Mouse (Mus musculus) liver, embryonic 11.5 days (tissue): ENCODE data around the gene Exoc4. TPM values are rescaled to one million over a fixed set of nuclear protein-coding genes. Genes with fewer than 3 reads are reported as not detected.

Source experiments
- ATAC-seq: fragments of 200-750 bp; cut with Nextera tagmentation; replicated peaks from 2 replicates; pipeline ENCODE4 v1.8.0; 2017; ENCODE audit warnings: moderate number of reproducible peaks, mild to moderate bottlenecking, moderate TSS enrichment, moderate library complexity; ENCODE audit not compliant: low FRiP score
- DNase-seq: peaks from one replicate; pipeline ENCODE4 v3.0.0-alpha.2; 2017; ENCODE audit warnings: low spot score
- H3K27ac ChIP-seq: fragments of 300-500 bp; sonication (generic); 2 replicates; pipeline ENCODE4 v1.5.1; 2014; ENCODE audit warnings: mild to moderate bottlenecking, low read depth, low read length, control low read depth
- H3K27me3 ChIP-seq: fragments of 300-500 bp; sonication (generic); replicated peaks from 2 replicates; pipeline ENCODE4 v1.6.1; 2014; ENCODE audit warnings: low read length, mixed read lengths; ENCODE audit not compliant: control insufficient read depth, insufficient read depth
- H3K36me3 ChIP-seq: fragments of 300-500 bp; sonication (generic); 2 replicates; pipeline ENCODE4 v1.6.1; 2014; ENCODE audit warnings: mild to moderate bottlenecking, low read length, moderate library complexity, mixed read lengths; ENCODE audit not compliant: control insufficient read depth, insufficient read depth
- H3K4me1 ChIP-seq: fragments of 300-500 bp; sonication (generic); replicated peaks from 2 replicates; pipeline ENCODE4 v1.6.1; 2014; ENCODE audit warnings: low read length, mixed read lengths; ENCODE audit not compliant: control insufficient read depth, insufficient read depth
- H3K4me2 ChIP-seq: fragments of 300-500 bp; sonication (generic); 2 replicates; pipeline ENCODE4 v1.6.1; 2014; ENCODE audit warnings: mild to moderate bottlenecking, control low read depth, moderate library complexity
- H3K4me3 ChIP-seq: fragments of 300-500 bp; sonication (generic); 2 replicates; pipeline ENCODE4 v1.5.1; 2014; ENCODE audit warnings: low read depth, low read length, control low read depth
- H3K9ac ChIP-seq: fragments of 300-500 bp; sonication (generic); 2 replicates; pipeline ENCODE4 v1.6.1; 2014; ENCODE audit warnings: low read depth, low read length, control low read depth
- H3K9me3 ChIP-seq: fragments of 300-500 bp; sonication (generic); 2 replicates; pipeline ENCODE4 v1.6.1; 2016; ENCODE audit warnings: low read length, inconsistent platforms, mixed read lengths; ENCODE audit not compliant: control insufficient read depth
- WGBS: fragments of 180-500 bp; shearing (Covaris S2); extraction: QIAGEN DNeasy Blood & Tissue Kit; methylation state at CpG from one replicate; pipeline ENCODE4 v1.1.7; 2014; 5-methylcytosine and 5-hydroxymethylcytosine counted together
- polyA plus RNA-seq: library from polyadenylated mRNA; unstranded; fragments of >200 nt; fragmentation: Nextera tagmentation; extraction: Ambion mirVana; gene quantifications from 2 replicates; pipeline ENCODE4 v1.2.1, GENCODE M21; 2014

Gene Exoc4
- polyA plus RNA-seq, 1 experiment from 2014 or later: 20.9 TPM

- Histone ChIP-seq H3K27ac (no peak overlapping the region), H3K9ac (no peak overlapping the region), H3K36me3 (no peaks in the 10 kb centered on the region), H3K9me3 (no peaks in the 10 kb centered on the region), H3K4me3 (no peak overlapping the region), H3K4me1 (no peaks in the 10 kb centered on the region), H3K4me2 (no peak overlapping the region), H3K27me3 (no peaks in the 10 kb centered on the region)
- 57% methylated on average over 3 of the region's 3 CpGs for WGBS
- ATAC-seq: no peak
- no peak for DNase-seq
These were observed 552.4 kb downstream of the Exoc4 start for GRCm38 (mm10) chr6:33801254-33801653.

- Histone ChIP-seq H3K4me3 (no peak overlapping the region), H3K27me3 (no peaks in the 10 kb centered on the region), H3K27ac (no peak overlapping the region), H3K9ac (no peak overlapping the region), H3K4me1 (no peaks in the 10 kb centered on the region), H3K9me3 (no peaks in the 10 kb centered on the region), H3K4me2 (no peak overlapping the region), H3K36me3 (no peaks in the 10 kb centered on the region)
- no peak for DNase-seq
- no peak for ATAC-seq
- 82% methylated on average over 3 of the region's 3 CpGs for WGBS
These were observed 554.7 kb downstream of the Exoc4 start for GRCm38 (mm10) chr6:33803481-33804098.

GRCm38 (mm10) chr6:33804775-33805174 lies 555.9 kb downstream of the Exoc4 start:
- Histone ChIP-seq H3K36me3 (no peaks in the 10 kb centered on the region), H3K4me3 (no peak overlapping the region), H3K4me2 (no peak overlapping the region), H3K27ac (no peak overlapping the region), H3K27me3 (no peaks in the 10 kb centered on the region), H3K9ac (no peak overlapping the region), H3K9me3 (no peaks in the 10 kb centered on the region), H3K4me1 (no peaks in the 10 kb centered on the region)
- 81% methylated on average over 2 of the region's 2 CpGs for WGBS
- DNase-seq (no peak), ATAC-seq (no peak)

GRCm38 (mm10) chr6:33806072-33806782 lies 557.3 kb downstream of the Exoc4 start:
- 47% methylated on average over 3 of the region's 3 CpGs for WGBS
- H3K36me3 ChIP-seq: no peaks in the 10 kb centered on the region
- ATAC-seq: no peak

GRCm38 (mm10) chr6:33814386-33814785 lies 565.5 kb downstream of the Exoc4 start:
- WGBS: 64% methylated on average over 2 of the region's 2 CpGs
- no peak overlapping the region for H3K4me3 ChIP-seq

More at GRCm38 (mm10) chr6:33806072-33806782, 557.3 kb downstream of the Exoc4 start:
- H3K4me2 ChIP-seq: no peak overlapping the region
- H3K9ac ChIP-seq: no peak overlapping the region
- H3K27ac ChIP-seq: no peak overlapping the region
- H3K4me1 ChIP-seq: no peaks in the 10 kb centered on the region
- H3K9me3 ChIP-seq: no peaks in the 10 kb centered on the region
- H3K4me3 ChIP-seq: no peak overlapping the region
- DNase-seq: no peak
- H3K27me3 ChIP-seq: no peaks in the 10 kb centered on the region

GRCm38 (mm10) chr6:33823171-33823570 lies 574.3 kb downstream of the Exoc4 start:
- Histone ChIP-seq H3K27ac (no peak overlapping the region), H3K27me3 (no peaks in the 10 kb centered on the region), H3K4me2 (no peak overlapping the region), H3K4me1 (no peaks in the 10 kb centered on the region), H3K9me3 (no peaks in the 10 kb centered on the region), H3K9ac (no peak overlapping the region), H3K36me3 (no peaks in the 10 kb centered on the region), H3K4me3 (no peak overlapping the region)
- DNase-seq (no peak), ATAC-seq (no peak)
- WGBS: 80% methylated on average over 2 of the region's 2 CpGs

More at GRCm38 (mm10) chr6:33814386-33814785, 565.5 kb downstream of the Exoc4 start:
- Histone ChIP-seq H3K9ac (no peak overlapping the region), H3K27me3 (no peaks in the 10 kb centered on the region), H3K4me2 (no peak overlapping the region), H3K4me1 (no peaks in the 10 kb centered on the region), H3K9me3 (no peaks in the 10 kb centered on the region), H3K27ac (no peak overlapping the region), H3K36me3 (no peaks in the 10 kb centered on the region)
- DNase-seq (no peak), ATAC-seq (no peak)

GRCm38 (mm10) chr6:33823777-33824302 lies 575.0 kb downstream of the Exoc4 start:
- Histone ChIP-seq H3K9ac (no peak overlapping the region), H3K27me3 (no peaks in the 10 kb centered on the region), H3K27ac (no peak overlapping the region), H3K36me3 (no peaks in the 10 kb centered on the region), H3K4me1 (no peaks in the 10 kb centered on the region), H3K4me3 (no peak overlapping the region), H3K4me2 (no peak overlapping the region), H3K9me3 (no peaks in the 10 kb centered on the region)
- WGBS: 71% methylated on average over 6 of the region's 6 CpGs
- no peak for DNase-seq
- ATAC-seq: no peak

GRCm38 (mm10) chr6:33828499-33828898 lies 579.6 kb downstream of the Exoc4 start:
- Histone ChIP-seq H3K4me2 (no peak overlapping the region), H3K36me3 (no peaks in the 10 kb centered on the region)
- 94% methylated on average over 6 of the region's 6 CpGs for WGBS

GRCm38 (mm10) chr6:33829261-33829660 lies 580.4 kb downstream of the Exoc4 start:
- ATAC-seq (no peak), DNase-seq (no peak)
- Histone ChIP-seq H3K4me2 (no peak overlapping the region), H3K27me3 (no peaks in the 10 kb centered on the region), H3K9me3 (no peaks in the 10 kb centered on the region), H3K9ac (no peak overlapping the region), H3K4me1 (no peaks in the 10 kb centered on the region), H3K4me3 (no peak overlapping the region), H3K36me3 (no peaks in the 10 kb centered on the region), H3K27ac (no peak overlapping the region)
- 80% methylated on average over 4 of the region's 4 CpGs for WGBS

More at GRCm38 (mm10) chr6:33828499-33828898, 579.6 kb downstream of the Exoc4 start:
- Histone ChIP-seq H3K9me3 (no peaks in the 10 kb centered on the region), H3K4me3 (no peak overlapping the region), H3K27ac (no peak overlapping the region), H3K4me1 (no peaks in the 10 kb centered on the region), H3K9ac (no peak overlapping the region), H3K27me3 (no peaks in the 10 kb centered on the region)
- DNase-seq (no peak), ATAC-seq (no peak)
